Mouse (Mus musculus): ENCODE data around the gene Rps19. TPM values are rescaled to one million over a fixed set of nuclear protein-coding genes. Genes with fewer than 3 reads are reported as not detected.
"Not testable (repeated sequence)": the region's sequence is repeated elsewhere in the genome, so short reads cannot be mapped to it uniquely, and the experiment has no call there.

Gene Rps19
- polyA plus RNA-seq, 1 experiment from 2014 or later, result 1,459 TPM

- peaks cover 25% of the 10 kb centered on the region for H3K4me1 ChIP-seq
- no peak overlapping the region for H3K4me3 ChIP-seq
- no peaks in the 10 kb centered on the region for H3K27me3 ChIP-seq
- H3K4me2 ChIP-seq (replicated peaks), result no peak overlapping the region
- H3K9me3 ChIP-seq (replicated peaks), result no peaks in the 10 kb centered on the region
- WGBS, result 92% methylated on average over 9 of the region's 9 CpGs
- ATAC-seq (ENCODE audit: low FRiP score), result no peak
- H3K9ac ChIP-seq, result no peak overlapping the region
- H3K27ac ChIP-seq, result no peak overlapping the region
- H3K36me3 ChIP-seq, result peaks cover 20% of the 10 kb centered on the region
Observed at GRCm38 (mm10) chr7:24882416-24883199, 1.6 kb upstream of the Rps19 start.

GRCm38 (mm10) chr7:24884693-24885291, 621 bp downstream of the Rps19 start:
- Histone ChIP-seq H3K4me2 (replicated peaks) (peak overlapping the region; percentile 79), H3K4me3 (peak overlapping the region; percentile 82), H3K4me1 (peaks cover 28% of the 10 kb centered on the region), H3K27ac (peak overlapping the region; percentile 87), H3K9ac (peak overlapping the region; percentile 98), H3K36me3 (peaks cover 41% of the 10 kb centered on the region), H3K27me3 (no peaks in the 10 kb centered on the region), H3K9me3 (replicated peaks) (no peaks in the 10 kb centered on the region)
- under 1% methylated on average over 47 of the region's 47 CpGs for WGBS
- peak; percentile 5; the same call in 1 of the 2 replicates for ATAC-seq (ENCODE audit: low FRiP score)

- Histone ChIP-seq H3K27me3 (no peaks in the 10 kb centered on the region), H3K9me3 (replicated peaks) (no peaks in the 10 kb centered on the region), H3K4me1 (peaks cover 28% of the 10 kb centered on the region), H3K4me3 (peak overlapping the region; percentile 82), H3K36me3 (peaks cover 46% of the 10 kb centered on the region), H3K9ac (peak overlapping the region; percentile 98), H3K4me2 (replicated peaks) (peak overlapping the region; percentile 79), H3K27ac (no peak overlapping the region)
- no peak for ATAC-seq (ENCODE audit: low FRiP score)
- 47% methylated on average over 12 of the region's 12 CpGs for WGBS
Observed at GRCm38 (mm10) chr7:24885468-24886307, 1.5 kb downstream of the Rps19 start.

- no peaks in the 10 kb centered on the region for H3K27me3 ChIP-seq
- peak overlapping the region; percentile 82 for H3K4me3 ChIP-seq
- peak overlapping the region; percentile 79 for H3K4me2 ChIP-seq (replicated peaks)
- H3K9me3 ChIP-seq (replicated peaks), result no peaks in the 10 kb centered on the region
- no peak for ATAC-seq (ENCODE audit: low FRiP score)
- H3K27ac ChIP-seq, result no peak overlapping the region
- peaks cover 28% of the 10 kb centered on the region for H3K4me1 ChIP-seq
- 77% methylated on average over 4 of the region's 4 CpGs for WGBS
- peaks cover 46% of the 10 kb centered on the region for H3K36me3 ChIP-seq
- peak overlapping the region; percentile 98 for H3K9ac ChIP-seq
Observed at GRCm38 (mm10) chr7:24886308-24886633, 2.1 kb downstream of the Rps19 start.

- Histone ChIP-seq H3K9me3 (replicated peaks) (no peaks in the 10 kb centered on the region), H3K9ac (peak overlapping the region; percentile 19; the same call in 1 of the 2 replicates), H3K27me3 (no peaks in the 10 kb centered on the region), H3K4me2 (replicated peaks) (no peak overlapping the region), H3K4me3 (no peak overlapping the region), H3K27ac (no peak overlapping the region), H3K4me1 (peaks cover 28% of the 10 kb centered on the region), H3K36me3 (peaks cover 46% of the 10 kb centered on the region)
- no peak for ATAC-seq (ENCODE audit: low FRiP score)
- 75% methylated on average over 4 of the region's 4 CpGs for WGBS
Observed at GRCm38 (mm10) chr7:24887096-24887495, 2.9 kb downstream of the Rps19 start.

GRCm38 (mm10) chr7:24889431-24890220, 5.5 kb downstream of the Rps19 start:
- H3K4me2 ChIP-seq (replicated peaks), result no peak overlapping the region
- H3K27me3 ChIP-seq, result no peaks in the 10 kb centered on the region
- H3K4me1 ChIP-seq, result peaks cover 28% of the 10 kb centered on the region
- ATAC-seq (ENCODE audit: low FRiP score), result 0 out of 2 replicates have a peak, but pooled peaks have one; percentile 8
- 83% methylated on average over 6 of the region's 6 CpGs for WGBS
- no peak overlapping the region for H3K4me3 ChIP-seq
- H3K36me3 ChIP-seq, result peaks cover 46% of the 10 kb centered on the region
- no peak overlapping the region for H3K9ac ChIP-seq
- H3K27ac ChIP-seq, result no peak overlapping the region
- no peaks in the 10 kb centered on the region for H3K9me3 ChIP-seq (replicated peaks)

GRCm38 (mm10) chr7:24890281-24891216, 6.4 kb downstream of the Rps19 start:
- Histone ChIP-seq H3K9ac (no peak overlapping the region), H3K4me3 (no peak overlapping the region), H3K36me3 (peaks cover 46% of the 10 kb centered on the region), H3K27ac (no peak overlapping the region), H3K9me3 (replicated peaks) (no peaks in the 10 kb centered on the region), H3K4me2 (replicated peaks) (no peak overlapping the region), H3K4me1 (peaks cover 23% of the 10 kb centered on the region), H3K27me3 (no peaks in the 10 kb centered on the region)
- ATAC-seq (ENCODE audit: low FRiP score), result peak; percentile 53
- WGBS, result 35% methylated on average over 10 of the region's 10 CpGs

GRCm38 (mm10) chr7:24891241-24892124, 7.3 kb downstream of the Rps19 start:
- no peaks in the 10 kb centered on the region for H3K9me3 ChIP-seq (replicated peaks)
- H3K4me3 ChIP-seq, result no peak overlapping the region
- 78% methylated on average over 3 of the region's 3 CpGs for WGBS
- H3K36me3 ChIP-seq, result peaks cover 36% of the 10 kb centered on the region
- no peak overlapping the region for H3K4me2 ChIP-seq (replicated peaks)
- ATAC-seq (ENCODE audit: low FRiP score), result no peak
- H3K27ac ChIP-seq, result no peak overlapping the region
- H3K27me3 ChIP-seq, result no peaks in the 10 kb centered on the region
- H3K4me1 ChIP-seq, result peaks cover 13% of the 10 kb centered on the region
- no peak overlapping the region for H3K9ac ChIP-seq

GRCm38 (mm10) chr7:24892125-24892583, 8.0 kb downstream of the Rps19 start:
- Histone ChIP-seq H3K27ac (no peak overlapping the region), H3K9me3 (replicated peaks) (no peaks in the 10 kb centered on the region), H3K4me1 (peaks cover 8% of the 10 kb centered on the region), H3K36me3 (peaks cover 30% of the 10 kb centered on the region), H3K4me2 (replicated peaks) (no peak overlapping the region), H3K27me3 (no peaks in the 10 kb centered on the region), H3K9ac (no peak overlapping the region), H3K4me3 (no peak overlapping the region)
- no peak for ATAC-seq (ENCODE audit: low FRiP score)
- WGBS, result 75% methylated on average over 2 of the region's 2 CpGs

GRCm38 (mm10) chr7:24895749-24896148, 11.6 kb downstream of the Rps19 start:
- not testable (repeated sequence) for H3K4me1 ChIP-seq; H3K9ac ChIP-seq; H3K27ac ChIP-seq; H3K36me3 ChIP-seq; H3K4me2 ChIP-seq (replicated peaks); H3K4me3 ChIP-seq; H3K9me3 ChIP-seq (replicated peaks); H3K27me3 ChIP-seq; ATAC-seq (ENCODE audit: low FRiP score)
- 90% methylated on average over 2 of the region's 2 CpGs for WGBS

Data from hindbrain, embryonic 12.5 days (tissue).